In the genomic region with DNA sequence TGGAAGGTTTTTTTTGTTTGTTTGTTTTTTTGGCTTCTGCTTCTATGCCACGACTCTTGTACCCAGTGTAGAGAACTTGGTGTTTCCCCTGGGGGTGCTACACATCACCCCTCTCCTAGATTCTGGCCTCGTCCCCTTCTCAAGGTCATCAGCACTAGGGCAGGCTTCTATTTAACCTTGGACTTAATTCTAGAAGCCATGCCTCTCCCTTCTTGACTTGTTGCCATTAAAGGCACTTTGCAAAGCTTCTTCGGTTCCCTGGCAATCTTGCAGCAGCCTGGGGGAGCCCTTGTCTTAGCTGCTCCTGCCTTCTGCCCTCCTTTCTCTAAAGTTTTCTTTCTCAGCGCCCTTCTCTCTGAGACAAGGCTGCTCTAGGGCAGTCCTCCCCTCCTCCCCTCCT, we compare ENCODE assay signal across 15 mouse cellular contexts.
A peak's percentile ranks its signal among the peaks of the same experiment; 100 is the strongest.
DNase-seq lines count a peak whose midpoint lies in the region; ATAC-seq and TF ChIP-seq lines count a peak whose summit lies in the region.
"Had no signal": no experiment of that assay in that cellular context is flagged by ENCODE, and none has a peak within 500 bp of the region (broad histone marks: within the 10 kb centered on the region; RNA-seq: fewer than 3 reads in every experiment).

No protein-coding gene starts in this region.

- no peaks in the 10 kb centered on the region for H3K9me3 ChIP-seq in lung, embryonic 16.5 days (ENCODE audit: control insufficient read depth, low read length)
- H3K9me3 ChIP-seq: forebrain, embryonic 15.5 days; hindbrain, embryonic 15.5 days; stomach, embryonic 15.5 days had no signal

- no peak for TF ChIP-seq EP300 in heart, adult 2 months (IDR thresholded peaks at IDR 0.05; ENCODE audit: insufficient read depth, low read depth, low read length)

- no peak overlapping the region for H3K9ac ChIP-seq in heart, adult 2 months (ENCODE audit: low read depth, low read length)
- H3K9ac ChIP-seq in lung, embryonic 16.5 days (ENCODE audit: low read length) = no peak overlapping the region
- H3K9ac ChIP-seq: forebrain, embryonic 15.5 days; hindbrain, embryonic 15.5 days; stomach, embryonic 15.5 days had no signal

- no peak overlapping the region for H3K4me3 ChIP-seq in heart, adult 2 months
- no peak overlapping the region for H3K4me3 ChIP-seq in lung, embryonic 16.5 days (ENCODE audit: low read length)
- H3K4me3 ChIP-seq: forebrain, embryonic 15.5 days; hindbrain, embryonic 15.5 days; myocyte; stomach, embryonic 15.5 days had no signal

- no peaks in the 10 kb centered on the region for H3K27me3 ChIP-seq in heart, adult 2 months (ENCODE audit: control insufficient read depth, insufficient read depth, low read length)
- no peaks in the 10 kb centered on the region for H3K27me3 ChIP-seq in lung, embryonic 16.5 days (ENCODE audit: control insufficient read depth, insufficient read depth, low read depth, low read length)
- H3K27me3 ChIP-seq: forebrain, embryonic 15.5 days; hindbrain, embryonic 15.5 days; stomach, embryonic 15.5 days had no signal

- TF ChIP-seq CTCF in heart, adult 2 months (IDR thresholded peaks at IDR 0.05) = peak; percentile 14; the same call in 1 of the 2 replicates

- H3K4me1 ChIP-seq in heart, adult 2 months (ENCODE audit: control insufficient read depth, insufficient read depth, low read length) = no peaks in the 10 kb centered on the region
- no peaks in the 10 kb centered on the region for H3K4me1 ChIP-seq in lung, embryonic 16.5 days (replicated peaks; ENCODE audit: control insufficient read depth, insufficient read depth, low read length)
- H3K4me1 ChIP-seq: forebrain, embryonic 15.5 days; hindbrain, embryonic 15.5 days; stomach, embryonic 15.5 days had no signal

- 29% methylated on average over 4 of the region's 4 CpGs for WGBS in heart, adult 2 months
- 26% methylated on average over 4 of the region's 4 CpGs for WGBS in lung, embryonic 16.5 days

- intact Hi-C loops in heart, adult 2 months (cut with DNase I) = no loop called here
- intact Hi-C loops in heart, postnatal 14 days (cut with DNase I) = no loop called here

- H3K4me2 ChIP-seq in lung, embryonic 16.5 days (ENCODE audit: low read depth, low read length) = no peak overlapping the region
- H3K4me2 ChIP-seq: forebrain, embryonic 15.5 days; hindbrain, embryonic 15.5 days; liver, embryonic 11.5 days; stomach, embryonic 15.5 days had no signal

- no peak overlapping the region for H3K27ac ChIP-seq in heart, adult 2 months
- H3K27ac ChIP-seq in lung, embryonic 16.5 days (ENCODE audit: low read length) = no peak overlapping the region
- H3K27ac ChIP-seq: forebrain, embryonic 15.5 days; hindbrain, embryonic 15.5 days; stomach, embryonic 15.5 days had no signal

- peak in 1 of 2 experiments; percentile 9 for DNase-seq in heart, adult 2 months
- DNase-seq in heart, postnatal 14 days = no peak
- no peak for DNase-seq in lung, postnatal 4 days
- DNase-seq in adrenal gland, postnatal 36 days = peak; percentile 34 to 58
- peak; percentile 45 for DNase-seq in lung, postnatal 25 days (ENCODE audit: low spot score)
- no peak for DNase-seq in frontal cortex, postnatal 10 days (ENCODE audit: low spot score in 2 of 2)
- DNase-seq in spleen, postnatal 36 days (ENCODE audit: low spot score in 2 of 2) = no peak
- DNase-seq: cerebellum, adult 11-12 months; right cerebral cortex, postnatal 4 days had no signal

- peak; percentile 45; the same call in 1 of the 2 replicates for ATAC-seq in lung, embryonic 16.5 days (ENCODE audit: low read depth)
- ATAC-seq: forebrain, embryonic 15.5 days had no signal

- no peaks in the 10 kb centered on the region for H3K79me2 ChIP-seq in heart, adult 2 months (replicated peaks; ENCODE audit: control insufficient read depth, insufficient read depth, low read length)

- H3K36me3 ChIP-seq in heart, adult 2 months (ENCODE audit: control insufficient read depth, insufficient read depth, low read length) = no peaks in the 10 kb centered on the region
- no peaks in the 10 kb centered on the region for H3K36me3 ChIP-seq in lung, embryonic 16.5 days (ENCODE audit: control insufficient read depth, insufficient read depth, low read length)
- H3K36me3 ChIP-seq: forebrain, embryonic 15.5 days; hindbrain, embryonic 15.5 days; stomach, embryonic 15.5 days had no signal

- TF ChIP-seq POLR2A in heart, adult 2 months (IDR thresholded peaks at IDR 0.05; ENCODE audit: insufficient read depth, low read depth, low read length) = no peak

Comparison
In these comparisons a context has a peak if more than half of its experiments do, and no peak if none do; other contexts are left out.
1. DNase-seq: peak in adrenal gland, postnatal 36 days (2 of 2) and lung, postnatal 25 days (single experiment); none in heart, postnatal 14 days (0 of 2), lung, postnatal 4 days (0 of 2), frontal cortex, postnatal 10 days (0 of 2) and spleen, postnatal 36 days (0 of 2).